Mouse (Mus musculus) cortical plate, adult 2 months (tissue): ENCODE measurements at regions not wholly inside any gene's neighbourhood (a gene's known extent, or its start where the extent isn't known, plus 50 kb on each side); places are given as distances from the start of the nearest gene placed in this dataset.

Source experiments
- CTCF ChIP-seq: fragments of 200-500 bp; IDR thresholded peaks from 2 replicates; pipeline ENCODE4 v1.5.1; 2011; ENCODE audit warnings: mild to moderate bottlenecking, control low read depth, low read length; ENCODE audit not compliant: insufficient read depth; ENCODE audit errors: extremely low read depth
- POLR2A ChIP-seq: fragments of 200-500 bp; IDR thresholded peaks from 2 replicates; pipeline ENCODE4 v1.6.1; 2011; ENCODE audit warnings: mild to moderate bottlenecking, low read length, control low read depth; ENCODE audit not compliant: insufficient read depth; ENCODE audit errors: extremely low read depth

GRCm38 (mm10) chr16:25049928-25050510 is 236.6 kb upstream of the Tprg start:
- TF ChIP-seq POLR2A = no peak
- no peak for TF ChIP-seq CTCF
